Mouse (Mus musculus): ENCODE data around the gene Fkbp2. TPM values are rescaled to one million over a fixed set of nuclear protein-coding genes. Genes with fewer than 3 reads are reported as not detected.

Fkbp2 gene
- total and polyA plus RNA-seq, 3 experiments, result 17.6 to 87.0 (median 44.6) TPM

- H3K27ac ChIP-seq (ENCODE audit: insufficient read depth, low read depth), result no peak overlapping the region
- H3K9me3 ChIP-seq (replicated peaks; ENCODE audit: low read length), result no peaks in the 10 kb centered on the region
- in situ Hi-C loops (cut with MboI; ENCODE audit: low pct_ligation_motif_present, low pct_unique_long_range_greater_than_20kb, low sequenced_read_pairs) (no loop called here), dilution Hi-C loops (cut with MboI; ENCODE audit: extremely low pct_ligation_motif_present, extremely low pct_unique_long_range_greater_than_20kb, low sequenced_read_pairs) (no loop called here)
- no peak overlapping the region for H3K4me3 ChIP-seq (replicated peaks in 1 of 3; ENCODE audit: low read depth in 2 of 3, low read length in 2 of 3, poor library complexity in 1 of 3)
- no peaks in the 10 kb centered on the region for H3K27me3 ChIP-seq (replicated peaks)
- H3K79me2 ChIP-seq (replicated peaks; ENCODE audit: control insufficient read depth, extremely low read depth, insufficient read depth, poor library complexity, severe bottlenecking), result peaks cover 7% of the 10 kb centered on the region; the same call in 1 of the 2 replicates
- DNase-seq (ENCODE audit: extremely low read depth), result no peak
- H3K4me2 ChIP-seq (ENCODE audit: insufficient read depth, low read depth, poor library complexity, severe bottlenecking), result no peak overlapping the region
- peaks cover 0 to 16% of the 10 kb centered on the region in 2 experiments; a peak in 2 of 4 replicates for H3K4me1 ChIP-seq (ENCODE audit: control insufficient read depth in 1 of 2, insufficient read depth in 2 of 2)
- peaks cover 74 to 92% of the 10 kb centered on the region in 2 experiments for H3K36me3 ChIP-seq (replicated peaks in 1 of 2; ENCODE audit: control insufficient read depth in 1 of 2, insufficient read depth in 1 of 2, low read length in 1 of 2)
- no peak for TF ChIP-seq EP300 (IDR thresholded peaks at IDR 0.05; ENCODE audit: low read length)
- no peak for TF ChIP-seq IRF4 (IDR thresholded peaks at IDR 0.05; ENCODE audit: low read depth, low read length)
- no peak for TF ChIP-seq BHLHE40 (IDR thresholded peaks at IDR 0.05; ENCODE audit: low read depth, low read length)
- TF ChIP-seq USF2 (conservative IDR thresholded peaks at IDR 0.05; ENCODE audit: low read depth, low read length), result no peak
- no peak for TF ChIP-seq CTCF (conservative IDR thresholded peaks at IDR 0.05 in 1 of 2, IDR thresholded peaks at IDR 0.05 in 1 of 2; ENCODE audit: low read depth in 2 of 2, low read length in 2 of 2)
- no peak for TF ChIP-seq CHD1 (IDR thresholded peaks at IDR 0.05; ENCODE audit: low read depth, low read length)
- no peak for TF ChIP-seq NRF1 (IDR thresholded peaks at IDR 0.05; ENCODE audit: low read depth, low read length)
- TF ChIP-seq ELF1 (IDR thresholded peaks at IDR 0.05; ENCODE audit: low read depth, low read length), result no peak
- no peak for TF ChIP-seq NELFE (IDR thresholded peaks at IDR 0.05; ENCODE audit: low read depth, low read length)
- TF ChIP-seq ZC3H11A (IDR thresholded peaks at IDR 0.05; ENCODE audit: low read depth, low read length), result no peak
- no peak for TF ChIP-seq JUND (conservative IDR thresholded peaks at IDR 0.05; ENCODE audit: low read depth, low read length)
- TF ChIP-seq RAD21 (IDR thresholded peaks at IDR 0.05; ENCODE audit: low read depth, low read length), result no peak
- TF ChIP-seq USF1 (IDR thresholded peaks at IDR 0.05; ENCODE audit: low read depth, low read length), result no peak
- H3K9ac ChIP-seq (ENCODE audit: insufficient read depth, low read depth), result no peak overlapping the region
Observed at GRCm38 (mm10) chr19:7029531-7029930, 49.2 kb upstream of the Fkbp2 start.

GRCm38 (mm10) chr19:7020224-7020641, 39.9 kb upstream of the Fkbp2 start:
- peaks cover 43 to 70% of the 10 kb centered on the region in 2 experiments for H3K36me3 ChIP-seq (replicated peaks in 1 of 2; ENCODE audit: control insufficient read depth in 1 of 2, insufficient read depth in 1 of 2, low read length in 1 of 2)
- in situ Hi-C loops (cut with MboI; ENCODE audit: low pct_ligation_motif_present, low pct_unique_long_range_greater_than_20kb, low sequenced_read_pairs), result loop anchor here (5.0 kb wide), 1 partner anchor 83 kb away; no protein-coding TSS in a partner anchor
- H3K79me2 ChIP-seq (replicated peaks; ENCODE audit: control insufficient read depth, extremely low read depth, insufficient read depth, poor library complexity, severe bottlenecking), result peaks cover 3% of the 10 kb centered on the region; the same call in 1 of the 2 replicates
- no peak for TF ChIP-seq NELFE (IDR thresholded peaks at IDR 0.05; ENCODE audit: low read depth, low read length)
- peak; percentile 54 to 91 for TF ChIP-seq CTCF (conservative IDR thresholded peaks at IDR 0.05 in 1 of 2, IDR thresholded peaks at IDR 0.05 in 1 of 2; ENCODE audit: low read depth in 2 of 2, low read length in 2 of 2)
- peak; percentile 82 for TF ChIP-seq SMC3 (IDR thresholded peaks at IDR 0.05; ENCODE audit: low read depth, low read length)
- TF ChIP-seq EP300 (IDR thresholded peaks at IDR 0.05; ENCODE audit: low read length), result no peak
- 0 out of 2 replicates have a peak, but pooled peaks have one; percentile 6 for TF ChIP-seq ZMIZ1 (IDR thresholded peaks at IDR 0.05; ENCODE audit: low read depth, low read length)
- no peak for TF ChIP-seq E2F4 (IDR thresholded peaks at IDR 0.05; ENCODE audit: insufficient replicate concordance, low read depth, low read length)
- no peak for TF ChIP-seq MEF2A (IDR thresholded peaks at IDR 0.05; ENCODE audit: borderline replicate concordance, low read depth, low read length)
- 0 out of 2 replicates have a peak, but pooled peaks have one; percentile 54 for TF ChIP-seq POLR2AphosphoS2 (IDR thresholded peaks at IDR 0.05; ENCODE audit: low read depth, low read length)
- no peak; the same call in 1 of the 2 replicates for TF ChIP-seq POLR2A (IDR thresholded peaks at IDR 0.05; ENCODE audit: low read depth, low read length)
- no peak for TF ChIP-seq CHD2 (IDR thresholded peaks at IDR 0.05; ENCODE audit: low read length)
- TF ChIP-seq GABPA (IDR thresholded peaks at IDR 0.05; ENCODE audit: insufficient replicate concordance, low read depth, low read length), result no peak
- TF ChIP-seq KAT2A (IDR thresholded peaks at IDR 0.05; ENCODE audit: insufficient replicate concordance, low read length), result no peak
- no peak for TF ChIP-seq RCOR1 (conservative IDR thresholded peaks at IDR 0.05; ENCODE audit: low read depth, low read length)
- TF ChIP-seq IRF4 (IDR thresholded peaks at IDR 0.05; ENCODE audit: low read depth, low read length), result 0 out of 2 replicates have a peak, but pooled peaks have one; percentile 12
- TF ChIP-seq MAZ (IDR thresholded peaks at IDR 0.05; ENCODE audit: low read depth, low read length), result no peak
- TF ChIP-seq TBP (conservative IDR thresholded peaks at IDR 0.05; ENCODE audit: low read depth, low read length), result no peak
- TF ChIP-seq ZNF384 (IDR thresholded peaks at IDR 0.05; ENCODE audit: low read depth, low read length), result no peak
- TF ChIP-seq ZKSCAN1 (IDR thresholded peaks at IDR 0.05; ENCODE audit: borderline replicate concordance, low read depth, low read length), result no peak
- TF ChIP-seq RAD21 (IDR thresholded peaks at IDR 0.05; ENCODE audit: low read depth, low read length), result peak; percentile 87
- no peak for TF ChIP-seq MXI1 (IDR thresholded peaks at IDR 0.05; ENCODE audit: low read depth, low read length)
- no peak for TF ChIP-seq HCFC1 (IDR thresholded peaks at IDR 0.05; ENCODE audit: low read depth, low read length)
- no peak for TF ChIP-seq USF2 (conservative IDR thresholded peaks at IDR 0.05; ENCODE audit: low read depth, low read length)
- no peak for TF ChIP-seq MAFK (IDR thresholded peaks at IDR 0.05; ENCODE audit: insufficient replicate concordance, low read length)
- TF ChIP-seq BHLHE40 (IDR thresholded peaks at IDR 0.05; ENCODE audit: low read depth, low read length), result no peak
- TF ChIP-seq NRF1 (IDR thresholded peaks at IDR 0.05; ENCODE audit: low read depth, low read length), result no peak
- dilution Hi-C loops (cut with MboI; ENCODE audit: extremely low pct_ligation_motif_present, extremely low pct_unique_long_range_greater_than_20kb, low sequenced_read_pairs), result no loop called here
- no peaks in the 10 kb centered on the region for H3K9me3 ChIP-seq (replicated peaks; ENCODE audit: low read length)
- H3K27ac ChIP-seq (ENCODE audit: insufficient read depth, low read depth), result peak overlapping the region; percentile 54
- peaks cover 13 to 34% of the 10 kb centered on the region in 2 experiments for H3K4me1 ChIP-seq (ENCODE audit: control insufficient read depth in 1 of 2, insufficient read depth in 2 of 2)
- no peak overlapping the region for H3K4me3 ChIP-seq (replicated peaks in 1 of 3; ENCODE audit: low read depth in 2 of 3, low read length in 2 of 3, poor library complexity in 1 of 3)
- H3K27me3 ChIP-seq (replicated peaks), result no peaks in the 10 kb centered on the region
- H3K4me2 ChIP-seq (ENCODE audit: insufficient read depth, low read depth, poor library complexity, severe bottlenecking), result peak overlapping the region; percentile 82; the same call in 1 of the 2 replicates
- H3K9ac ChIP-seq (ENCODE audit: insufficient read depth, low read depth), result peak overlapping the region; percentile 28; the same call in 1 of the 2 replicates
- DNase-seq (ENCODE audit: extremely low read depth), result peak; percentile 75

Measured in CH12.LX (cell line).